Mouse (Mus musculus) kidney, embryonic 15.5 days (tissue): ENCODE measurements at regions not wholly inside any gene's neighbourhood (a gene's known extent, or its start where the extent isn't known, plus 50 kb on each side); places are given as distances from the start of the nearest gene placed in this dataset.

Source experiments
- ATAC-seq: fragments of 200-750 bp; cut with Nextera tagmentation; replicated peaks from 2 replicates; pipeline ENCODE4 v1.8.0; 2017; ENCODE audit warnings: moderate TSS enrichment; ENCODE audit not compliant: low FRiP score
- H3K27ac ChIP-seq: fragments of 300-500 bp; sonication (generic); 2 replicates; pipeline ENCODE4 v1.5.1; 2015; ENCODE audit warnings: mild to moderate bottlenecking, inconsistent platforms
- H3K27me3 ChIP-seq: fragments of 300-500 bp; sonication (generic); 2 replicates; pipeline ENCODE4 v1.6.1; 2015; ENCODE audit warnings: inconsistent platforms
- H3K36me3 ChIP-seq: fragments of 300-500 bp; sonication (generic); 2 replicates; pipeline ENCODE4 v1.6.1; 2015; ENCODE audit warnings: inconsistent platforms
- H3K4me1 ChIP-seq: fragments of 300-500 bp; sonication (generic); 2 replicates; pipeline ENCODE4 v1.6.1; 2015; ENCODE audit warnings: inconsistent platforms
- H3K4me2 ChIP-seq: fragments of 300-500 bp; sonication (generic); 2 replicates; pipeline ENCODE4 v1.6.1; 2015; ENCODE audit warnings: moderate library complexity, mild to moderate bottlenecking, inconsistent platforms
- H3K4me3 ChIP-seq: fragments of 300-500 bp; sonication (generic); replicated peaks from 2 replicates; pipeline ENCODE4 v1.5.1; 2015; ENCODE audit warnings: mild to moderate bottlenecking, inconsistent platforms
- H3K9ac ChIP-seq: fragments of 300-500 bp; sonication (generic); 2 replicates; pipeline ENCODE4 v1.6.1; 2015; ENCODE audit warnings: mild to moderate bottlenecking, inconsistent platforms
- H3K9me3 ChIP-seq: fragments of 300-500 bp; sonication (generic); replicated peaks from 2 replicates; pipeline ENCODE4 v1.6.1; 2016; ENCODE audit warnings: inconsistent platforms
- WGBS: fragments of 180-500 bp; shearing (Covaris S2); methylation state at CpG from one replicate; pipeline ENCODE4 v1.1.7; 2015; ENCODE audit warnings: mixed read lengths; 5-methylcytosine and 5-hydroxymethylcytosine counted together

DNA sequence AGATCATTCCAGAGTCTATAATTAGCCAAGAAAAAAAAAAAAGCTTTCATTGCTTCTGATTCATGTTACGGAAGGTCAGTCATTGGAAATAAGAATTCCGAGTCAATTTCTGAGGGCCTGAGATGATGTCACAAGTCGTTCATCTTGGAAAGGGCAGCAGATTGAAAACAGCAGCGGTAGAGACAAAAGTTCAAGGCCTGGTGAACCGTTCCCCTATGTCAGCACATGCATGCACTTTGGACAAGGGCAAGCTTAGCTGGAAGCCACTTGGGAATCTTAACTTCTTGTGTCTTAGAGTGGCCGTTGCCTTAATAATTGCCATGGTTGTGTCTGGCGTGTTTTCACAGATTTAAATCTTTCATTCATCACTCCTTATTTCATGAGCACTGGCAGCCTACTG lies 65.6 kb upstream of the Fam13c start:
- H3K36me3 ChIP-seq = no peaks in the 10 kb centered on the region
- H3K27me3 ChIP-seq = no peaks in the 10 kb centered on the region
- no peak overlapping the region for H3K4me2 ChIP-seq
- H3K9ac ChIP-seq = no peak overlapping the region
- WGBS = 45% methylated on average over 7 of the region's 7 CpGs
- no peaks in the 10 kb centered on the region for H3K9me3 ChIP-seq
- no peak overlapping the region for H3K27ac ChIP-seq
- no peak for ATAC-seq
- H3K4me1 ChIP-seq = no peaks in the 10 kb centered on the region
- no peak overlapping the region for H3K4me3 ChIP-seq

DNA sequence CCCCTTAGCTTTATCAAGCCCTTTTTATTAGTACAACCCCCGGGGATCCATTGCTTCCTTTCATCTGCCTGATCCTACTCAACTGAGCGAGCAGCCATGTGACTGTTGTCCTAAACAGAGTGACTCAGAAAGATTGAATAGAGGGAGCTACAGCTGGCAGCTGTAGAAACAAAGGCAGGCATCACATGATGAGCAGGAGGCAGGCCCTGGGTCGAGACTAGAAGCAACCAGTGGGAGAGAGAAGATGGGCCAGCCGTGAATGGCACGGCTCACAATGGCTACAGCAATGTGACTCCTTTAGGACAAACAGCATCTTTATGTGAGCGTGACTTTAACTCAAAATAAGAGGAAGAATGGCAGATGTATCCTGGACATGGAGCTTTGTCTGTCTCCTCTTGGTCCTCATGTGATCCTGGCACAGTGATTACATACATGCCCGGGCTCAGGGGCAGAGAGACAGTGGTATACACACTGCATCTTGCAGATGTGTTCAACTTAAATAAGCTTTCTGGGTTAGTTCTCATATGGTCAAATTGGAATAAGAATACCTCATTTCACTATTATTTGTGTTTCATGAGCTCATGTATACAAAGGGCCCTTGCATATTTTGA lies 60.1 kb upstream of the Fam13c start:
- H3K27me3 ChIP-seq = no peaks in the 10 kb centered on the region
- no peak overlapping the region for H3K4me3 ChIP-seq
- H3K4me1 ChIP-seq = no peaks in the 10 kb centered on the region
- no peak overlapping the region for H3K4me2 ChIP-seq
- ATAC-seq = no peak
- no peaks in the 10 kb centered on the region for H3K36me3 ChIP-seq
- H3K9me3 ChIP-seq = no peaks in the 10 kb centered on the region
- 64% methylated on average over 7 of the region's 7 CpGs for WGBS
- H3K27ac ChIP-seq = no peak overlapping the region
- no peak overlapping the region for H3K9ac ChIP-seq

DNA sequence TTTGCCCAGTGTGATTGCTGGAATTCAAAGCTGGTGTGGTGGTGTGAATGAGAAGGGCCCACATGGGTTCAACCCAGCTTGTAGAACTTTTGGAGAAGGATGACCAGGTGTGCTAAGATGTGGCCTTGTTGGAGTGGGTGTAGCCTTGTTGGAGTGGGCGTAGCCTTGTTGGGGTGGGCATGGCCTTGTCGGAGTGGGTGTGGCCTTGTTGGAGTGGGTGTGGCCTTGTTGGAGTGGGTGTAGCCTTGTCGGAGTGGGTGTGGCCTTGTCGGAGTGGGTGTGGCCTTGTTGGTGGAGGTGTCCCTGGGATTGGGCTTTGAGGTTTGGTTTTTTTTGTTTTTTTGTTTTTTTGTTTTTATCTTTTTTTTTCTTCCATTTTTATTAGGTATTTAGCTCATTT lies 55.6 kb upstream of the Fam13c start:
- 88% methylated on average over 4 of the region's 4 CpGs for WGBS
- ATAC-seq = no peak
- no peaks in the 10 kb centered on the region for H3K36me3 ChIP-seq

DNA sequence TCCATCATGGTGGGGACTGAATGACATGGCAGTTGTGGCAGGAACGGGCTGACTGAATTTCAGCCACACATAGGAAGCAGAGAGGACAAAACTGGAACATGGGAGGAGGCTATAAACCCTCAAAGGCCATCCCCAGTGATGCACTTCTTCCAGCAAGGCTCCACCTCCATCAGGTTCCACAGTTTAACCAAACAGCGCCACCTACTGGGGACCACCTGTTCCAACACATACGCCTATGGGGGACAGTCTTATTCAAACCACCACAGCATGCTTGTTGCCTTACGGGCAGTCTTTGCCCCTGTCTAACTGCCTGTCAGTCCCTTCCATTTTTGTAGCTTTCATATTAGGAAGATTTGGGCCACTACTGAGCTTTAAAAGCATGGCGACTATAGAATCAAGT lies 52.6 kb upstream of the Fam13c start:
- no peak overlapping the region for H3K4me3 ChIP-seq
- H3K9me3 ChIP-seq = no peaks in the 10 kb centered on the region
- no peaks in the 10 kb centered on the region for H3K36me3 ChIP-seq
- no peak overlapping the region for H3K4me2 ChIP-seq
- no peaks in the 10 kb centered on the region for H3K27me3 ChIP-seq
- ATAC-seq = no peak
- no peaks in the 10 kb centered on the region for H3K4me1 ChIP-seq
- no peak overlapping the region for H3K27ac ChIP-seq
- 86% methylated on average over 5 of the region's 5 CpGs for WGBS
- H3K9ac ChIP-seq = no peak overlapping the region

More for the DNA sequence above, 55.6 kb upstream of the Fam13c start:
- H3K4me1 ChIP-seq = no peaks in the 10 kb centered on the region
- H3K9me3 ChIP-seq = no peaks in the 10 kb centered on the region
- H3K27me3 ChIP-seq = no peaks in the 10 kb centered on the region
- H3K4me2 ChIP-seq = no peak overlapping the region
- H3K4me3 ChIP-seq = no peak overlapping the region
- H3K9ac ChIP-seq = no peak overlapping the region
- no peak overlapping the region for H3K27ac ChIP-seq
